Comparison of ENCODE assay signal across 15 mouse cellular contexts in genomic region chr9:14885151-14885550, GRCm38 (mm10). TPM values are rescaled to one million over a fixed set of nuclear protein-coding genes. Genes with fewer than 3 reads are reported as not detected.
A peak's percentile ranks its signal among the peaks of the same experiment; 100 is the strongest.
DNase-seq lines count a peak whose midpoint lies in the region; ATAC-seq and TF ChIP-seq lines count a peak whose summit lies in the region.
"Had no signal": no experiment of that assay in that cellular context is flagged by ENCODE, and none has a peak within 500 bp of the region (broad histone marks: within the 10 kb centered on the region; RNA-seq: fewer than 3 reads in every experiment).

No protein-coding gene starts in this region.

- H3K36me3 ChIP-seq in lung, embryonic 14.5 days (ENCODE audit: insufficient read depth) = no peaks in the 10 kb centered on the region
- H3K36me3 ChIP-seq in splenic B cell, adult 2 months (ENCODE audit: control insufficient read depth, insufficient read depth, low read length, poor library complexity, severe bottlenecking) = no peaks in the 10 kb centered on the region
- H3K36me3 ChIP-seq in forebrain, embryonic 11.5 days (ENCODE audit: control insufficient read depth, insufficient read depth, low read length) = no peaks in the 10 kb centered on the region
- no peaks in the 10 kb centered on the region for H3K36me3 ChIP-seq in embryonic facial prominence, embryonic 10.5 days (replicated peaks)
- H3K36me3 ChIP-seq: G1E; hindbrain, embryonic 10.5 days; limb, embryonic 13.5 days had no signal

- H3K4me3 ChIP-seq in lung, embryonic 14.5 days (ENCODE audit: low read depth, low read length) = no peak overlapping the region
- no peak overlapping the region for H3K4me3 ChIP-seq in gastrocnemius, adult 2 months
- H3K4me3 ChIP-seq in forebrain, embryonic 11.5 days (ENCODE audit: low read depth, low read length) = no peak overlapping the region
- H3K4me3 ChIP-seq in embryonic facial prominence, embryonic 10.5 days = no peak overlapping the region
- H3K4me3 ChIP-seq: hindbrain, embryonic 10.5 days; limb, embryonic 13.5 days had no signal

- ATAC-seq in lung, embryonic 14.5 days (ENCODE audit: insufficient read depth) = no peak
- ATAC-seq in forebrain, embryonic 11.5 days (replicated peaks; ENCODE audit: low FRiP score) = no peak

- no peak overlapping the region for H3K27ac ChIP-seq in lung, embryonic 14.5 days (ENCODE audit: low read depth)
- no peak overlapping the region for H3K27ac ChIP-seq in gastrocnemius, adult 2 months
- H3K27ac ChIP-seq in forebrain, embryonic 11.5 days (ENCODE audit: low read depth, low read length) = no peak overlapping the region
- H3K27ac ChIP-seq in embryonic facial prominence, embryonic 10.5 days (replicated peaks) = no peak overlapping the region
- H3K27ac ChIP-seq: hindbrain, embryonic 10.5 days; limb, embryonic 13.5 days had no signal

- no peak for DNase-seq in lung, embryonic 14.5 days
- no peak for DNase-seq in lung, adult 18-20 months
- DNase-seq in CD4-positive, CD25-positive, alpha-beta regulatory T cell, adult 2 months (ENCODE audit: low read depth, low spot score) = peak; percentile 71
- peak; percentile 65 for DNase-seq in adrenal gland, postnatal 14 days
- DNase-seq in splenic B cell, adult 2 months (ENCODE audit: low read depth, low spot score) = peak; percentile 73
- no peak for DNase-seq in gastrocnemius, adult 2 months
- no peak for DNase-seq in forebrain, embryonic 11.5 days (ENCODE audit: low spot score)
- DNase-seq in embryonic facial prominence, embryonic 10.5 days (ENCODE audit: low spot score) = no peak
- DNase-seq: cerebellum, adult 11 months; retina, postnatal 1 day had no signal

- no peak overlapping the region for H3K4me2 ChIP-seq in lung, embryonic 14.5 days
- no peak overlapping the region for H3K4me2 ChIP-seq in forebrain, embryonic 11.5 days (ENCODE audit: low read depth, low read length, severe bottlenecking)
- H3K4me2 ChIP-seq: heart, embryonic 11.5 days; limb, embryonic 13.5 days had no signal

- H3K9me3 ChIP-seq in lung, embryonic 14.5 days (ENCODE audit: low read depth, low read length) = no peaks in the 10 kb centered on the region
- no peaks in the 10 kb centered on the region for H3K9me3 ChIP-seq in forebrain, embryonic 11.5 days (ENCODE audit: control insufficient read depth, low read length)
- H3K9me3 ChIP-seq in embryonic facial prominence, embryonic 10.5 days = no peaks in the 10 kb centered on the region
- H3K9me3 ChIP-seq: G1E; hindbrain, embryonic 10.5 days; limb, embryonic 13.5 days had no signal

- TF ChIP-seq CTCF in lung, embryonic 14.5 days (IDR thresholded peaks at IDR 0.05; ENCODE audit: low read depth) = peak; percentile 31
- TF ChIP-seq CTCF in gastrocnemius, adult 2 months (IDR thresholded peaks at IDR 0.05) = no peak

- H3K4me1 ChIP-seq in lung, embryonic 14.5 days (ENCODE audit: insufficient read depth) = no peaks in the 10 kb centered on the region
- no peaks in the 10 kb centered on the region for H3K4me1 ChIP-seq in forebrain, embryonic 11.5 days (replicated peaks; ENCODE audit: control insufficient read depth, insufficient read depth, low read length)
- H3K4me1 ChIP-seq in embryonic facial prominence, embryonic 10.5 days = no peaks in the 10 kb centered on the region; the same call in 1 of the 2 replicates
- H3K4me1 ChIP-seq: limb, embryonic 13.5 days had no signal

- intact Hi-C loops in gastrocnemius, adult 2 months (cut with DNase I) = no loop called here

- H3K9ac ChIP-seq in lung, embryonic 14.5 days = no peak overlapping the region
- no peak overlapping the region for H3K9ac ChIP-seq in forebrain, embryonic 11.5 days (ENCODE audit: low read length)
- H3K9ac ChIP-seq: limb, embryonic 13.5 days had no signal

- H3K27me3 ChIP-seq in lung, embryonic 14.5 days (ENCODE audit: insufficient read depth, low read length) = no peaks in the 10 kb centered on the region
- no peaks in the 10 kb centered on the region for H3K27me3 ChIP-seq in splenic B cell, adult 2 months (ENCODE audit: control insufficient read depth, insufficient read depth, low read length, poor library complexity, severe bottlenecking)
- no peaks in the 10 kb centered on the region for H3K27me3 ChIP-seq in forebrain, embryonic 11.5 days (ENCODE audit: control insufficient read depth, insufficient read depth, low read length)
- H3K27me3 ChIP-seq in embryonic facial prominence, embryonic 10.5 days (replicated peaks; ENCODE audit: low read depth, poor library complexity, severe bottlenecking) = no peaks in the 10 kb centered on the region
- H3K27me3 ChIP-seq: limb, embryonic 13.5 days had no signal

RNA-seq across cellular contexts. Expression of gene Izumo1r, which starts 18.6 kb away (rescaled TPM):
- 0.34 and 0.47 TPM in 2 replicates for polyA plus RNA-seq in lung, embryonic 14.5 days (2014; fragmentation: Nextera tagmentation; extraction: Ambion mirVana)
- 2.4 TPM in 1 of 2 replicates, not detected in the other for total RNA-seq in adrenal gland, postnatal 14 days (2021)
- total RNA-seq in gastrocnemius, adult 2 months (2021) = not detected
- not detected in 2 replicates for polyA plus RNA-seq in forebrain, embryonic 11.5 days (2014; fragmentation: Nextera tagmentation; extraction: Ambion mirVana)
- 0.15 TPM in 1 of 2 replicates, not detected in the other for polyA plus RNA-seq in embryonic facial prominence, embryonic 10.5 days (2016; fragmentation: Nextera tagmentation; extraction: Ambion mirVana)
- total RNA-seq: layer of hippocampus, postnatal 25 days had no signal
- polyA plus RNA-seq: G1E; heart, embryonic 11.5 days; hindbrain, embryonic 10.5 days had no signal

RNA-seq across cellular contexts. Expression of gene Gpr83, which starts 25.1 kb away (rescaled TPM):
- 0.13 and 0.24 TPM in 2 replicates for polyA plus RNA-seq in lung, embryonic 14.5 days (2014; fragmentation: Nextera tagmentation; extraction: Ambion mirVana)
- 0.23 TPM in 1 of 2 replicates, not detected in the other for total RNA-seq in adrenal gland, postnatal 14 days (2021)
- total RNA-seq in gastrocnemius, adult 2 months (2021) = not detected
- 0.20 and 0.47 TPM in 2 replicates for polyA plus RNA-seq in forebrain, embryonic 11.5 days (2014; fragmentation: Nextera tagmentation; extraction: Ambion mirVana)
- 0.23 and 0.32 TPM in 2 replicates for polyA plus RNA-seq in embryonic facial prominence, embryonic 10.5 days (2016; fragmentation: Nextera tagmentation; extraction: Ambion mirVana)
- polyA plus RNA-seq: G1E; heart, embryonic 11.5 days had no signal

Comparison
In these comparisons a context has a peak if more than half of its experiments do, and no peak if none do; other contexts are left out.
1. DNase-seq: peak in CD4-positive, CD25-positive, alpha-beta regulatory T cell, adult 2 months (single experiment), adrenal gland, postnatal 14 days (single experiment) and splenic B cell, adult 2 months (single experiment); none in lung, embryonic 14.5 days (single experiment), lung, adult 18-20 months (0 of 2), gastrocnemius, adult 2 months (single experiment), forebrain, embryonic 11.5 days (single experiment) and embryonic facial prominence, embryonic 10.5 days (single experiment).